Mouse (Mus musculus) spleen, embryonic (tissue): Measurements from ENCODE around the gene Tenm2.

Experiments used
- CTCF ChIA-PET: fragments of 350-600 bp; sonication (Branson Sonifier 250); formaldehyde crosslinking; loops from one replicate; lab custom pipeline; 2022; lab: Charles Lee

The Tenm2 gene

GRCm38 (mm10) chr11:36486092-36486491 lies 749.7 kb downstream of the Tenm2 start:
- CTCF ChIA-PET, result no interaction called here

- CTCF ChIA-PET, result no interaction called here
These were observed 751.2 kb downstream of the Tenm2 start for GRCm38 (mm10) chr11:36484466-36485069.

- CTCF ChIA-PET, result no interaction called here
These were observed 753.6 kb downstream of the Tenm2 start for GRCm38 (mm10) chr11:36482136-36482535.

GRCm38 (mm10) chr11:36481524-36481923 lies 754.2 kb downstream of the Tenm2 start:
- CTCF ChIA-PET, result no interaction called here

GRCm38 (mm10) chr11:36481086-36481485 lies 754.7 kb downstream of the Tenm2 start:
- CTCF ChIA-PET, result no interaction called here

- CTCF ChIA-PET, result no interaction called here
These were observed 765.8 kb downstream of the Tenm2 start for GRCm38 (mm10) chr11:36469811-36470551.

GRCm38 (mm10) chr11:36458451-36458850 lies 777.3 kb downstream of the Tenm2 start:
- CTCF ChIA-PET, result no interaction called here

GRCm38 (mm10) chr11:36454076-36454475 lies 781.7 kb downstream of the Tenm2 start:
- CTCF ChIA-PET, result no interaction called here

GRCm38 (mm10) chr11:36452436-36452835 lies 783.3 kb downstream of the Tenm2 start:
- CTCF ChIA-PET, result no interaction called here

- CTCF ChIA-PET, result no interaction called here
These were observed 789.4 kb downstream of the Tenm2 start for GRCm38 (mm10) chr11:36446351-36446750.

GRCm38 (mm10) chr11:36443821-36444220 lies 791.9 kb downstream of the Tenm2 start:
- CTCF ChIA-PET, result no interaction called here

- CTCF ChIA-PET, result no interaction called here
These were observed 794.0 kb downstream of the Tenm2 start for GRCm38 (mm10) chr11:36441801-36442200.

- CTCF ChIA-PET, result no interaction called here
These were observed 799.5 kb downstream of the Tenm2 start for GRCm38 (mm10) chr11:36436251-36436650.

- CTCF ChIA-PET, result no interaction called here
These were observed 806.8 kb downstream of the Tenm2 start for GRCm38 (mm10) chr11:36428947-36429346.

GRCm38 (mm10) chr11:36424959-36425358 lies 810.8 kb downstream of the Tenm2 start:
- CTCF ChIA-PET, result no interaction called here

- CTCF ChIA-PET, result no interaction called here
These were observed 815.7 kb downstream of the Tenm2 start for GRCm38 (mm10) chr11:36420047-36420446.

GRCm38 (mm10) chr11:36415244-36415643 lies 820.5 kb downstream of the Tenm2 start:
- CTCF ChIA-PET, result no interaction called here

GRCm38 (mm10) chr11:36410881-36411280 lies 824.9 kb downstream of the Tenm2 start:
- CTCF ChIA-PET, result no interaction called here

- CTCF ChIA-PET, result no interaction called here
These were observed 839.7 kb downstream of the Tenm2 start for GRCm38 (mm10) chr11:36395803-36396710.

GRCm38 (mm10) chr11:36384696-36385095 lies 851.1 kb downstream of the Tenm2 start:
- CTCF ChIA-PET, result no interaction called here

- CTCF ChIA-PET, result no interaction called here
These were observed 864.0 kb downstream of the Tenm2 start for GRCm38 (mm10) chr11:36371814-36372213.

- CTCF ChIA-PET, result no interaction called here
These were observed 870.7 kb downstream of the Tenm2 start for GRCm38 (mm10) chr11:36365067-36365466.
